In the genomic region with DNA sequence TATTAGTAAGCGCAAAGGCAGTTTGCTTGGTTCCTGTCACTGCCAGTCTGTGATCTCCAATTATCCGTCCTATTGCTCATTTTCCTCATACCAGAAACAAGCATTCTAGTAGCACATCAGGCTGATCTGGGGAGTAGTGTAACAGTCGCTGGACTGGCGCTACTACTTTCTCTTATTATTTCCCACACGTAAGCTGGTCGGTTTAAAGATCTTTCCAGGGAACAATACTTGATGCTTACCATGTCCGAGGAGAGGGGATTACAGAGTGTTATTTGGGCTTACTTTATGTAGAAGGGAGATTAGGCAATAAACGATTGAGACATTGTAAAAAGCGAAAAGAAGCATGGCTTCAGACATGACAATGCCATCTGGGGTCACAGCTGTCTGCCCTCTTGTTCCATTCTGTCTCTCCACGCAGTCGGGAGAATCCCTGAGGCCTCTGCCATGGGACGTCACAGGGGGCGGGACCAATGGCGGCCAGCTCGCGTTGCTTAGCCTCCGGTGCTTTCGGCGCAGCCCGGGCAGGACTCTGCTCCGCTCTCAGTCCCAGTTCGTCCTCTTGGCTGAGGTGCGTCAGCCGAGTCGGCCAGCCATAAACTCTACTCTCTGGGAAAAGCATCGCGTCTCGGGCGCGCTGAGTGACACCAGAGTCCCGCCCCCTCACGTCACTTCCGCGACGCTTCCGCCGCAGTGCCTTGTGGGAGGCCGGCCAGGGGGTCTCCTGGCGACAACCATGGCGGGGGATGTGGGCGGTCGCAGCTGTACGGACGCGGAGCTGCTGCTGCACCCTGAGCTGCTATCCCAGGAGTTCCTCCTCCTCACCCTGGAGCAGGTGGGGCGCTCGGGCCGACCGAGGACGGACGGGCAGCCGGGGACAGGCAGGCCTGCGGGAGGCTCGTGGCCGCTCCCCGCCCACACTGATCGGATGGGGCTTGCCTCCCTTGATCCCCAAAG, we compare ENCODE assay signal across 8 mouse cellular contexts. TPM values are rescaled to one million over a fixed set of nuclear protein-coding genes. Genes with fewer than 3 reads are reported as not detected.
DNase-seq lines count a peak whose midpoint lies in the region; ATAC-seq and TF ChIP-seq lines count a peak whose summit lies in the region.

A gene (minus strand): TSS at position 607 of the 954 bp plus-strand sequence.
A gene (plus strand): TSS at position 680 of the 954 bp plus-strand sequence.

- peaks cover 38% of the 10 kb centered on the region for H3K36me3 ChIP-seq in G1E (replicated peaks)
- no peaks in the 10 kb centered on the region; the same call in 1 of the 2 replicates for H3K36me3 ChIP-seq in forebrain, embryonic 16.5 days (ENCODE audit: control insufficient read depth, insufficient read depth)
- H3K36me3 ChIP-seq in lung, embryonic 15.5 days = peaks cover 21% of the 10 kb centered on the region

- TF ChIP-seq CTCF in G1E (IDR thresholded peaks at IDR 0.05; ENCODE audit: low read depth, low read length) = no peak

- H3K27ac ChIP-seq in forebrain, embryonic 16.5 days (ENCODE audit: low read length) = peak within 1 kb of the TSS; percentile 99
- H3K27ac ChIP-seq in lung, embryonic 15.5 days = peak within 1 kb of the TSS; percentile 100

- H3K4me1 ChIP-seq in G1E (ENCODE audit: insufficient read depth, low read depth, low read length) = peaks cover 24% of the 10 kb centered on the region
- H3K4me1 ChIP-seq in forebrain, embryonic 16.5 days (replicated peaks; ENCODE audit: control insufficient read depth, insufficient read depth, low read length) = peaks cover 9% of the 10 kb centered on the region
- peaks cover 10% of the 10 kb centered on the region for H3K4me1 ChIP-seq in lung, embryonic 15.5 days

- WGBS in forebrain, embryonic 16.5 days = 1% methylated on average over 57 of the region's 57 CpGs
- under 1% methylated on average over 55 of the region's 57 CpGs for WGBS in lung, embryonic 15.5 days

- peak within 1 kb of the TSS; percentile 96 for H3K4me3 ChIP-seq in G1E (ENCODE audit: low read depth, low read length)
- H3K4me3 ChIP-seq in forebrain, embryonic 16.5 days (replicated peaks; ENCODE audit: low read length) = peak within 1 kb of the TSS; percentile 92
- peak within 1 kb of the TSS; percentile 95 for H3K4me3 ChIP-seq in lung, embryonic 15.5 days

- peak within 1 kb of the TSS; percentile 89 for H3K9ac ChIP-seq in forebrain, embryonic 16.5 days (replicated peaks; ENCODE audit: low read depth, low read length)
- H3K9ac ChIP-seq in lung, embryonic 15.5 days = peak within 1 kb of the TSS; percentile 89

- H3K4me2 ChIP-seq in forebrain, embryonic 16.5 days (ENCODE audit: low read length) = peak within 1 kb of the TSS; percentile 89
- H3K4me2 ChIP-seq in lung, embryonic 15.5 days = peak within 1 kb of the TSS; percentile 77

- intact Hi-C loops in heart, postnatal 36 days (cut with DNase I) = loop anchor here (10.0 kb wide), 2 partner anchors 726 to 1016 kb away; a partner anchor contains a TSS

- peak; percentile 90 for ATAC-seq in G1E (ENCODE audit: extremely low read depth, insufficient number of reproducible peaks, low FRiP score, poor library complexity, severe bottlenecking)
- ATAC-seq in forebrain, embryonic 16.5 days = peak; percentile 97
- ATAC-seq in lung, embryonic 15.5 days (ENCODE audit: borderline replicate concordance, extremely low read depth, low FRiP score, low TSS enrichment) = peak; percentile 96

- H3K9me3 ChIP-seq in G1E (replicated peaks) = no peaks in the 10 kb centered on the region
- no peaks in the 10 kb centered on the region for H3K9me3 ChIP-seq in forebrain, embryonic 16.5 days (ENCODE audit: control insufficient read depth, low read length)
- no peaks in the 10 kb centered on the region for H3K9me3 ChIP-seq in lung, embryonic 15.5 days

- H3K27me3 ChIP-seq in G1E (ENCODE audit: insufficient read depth, low read length) = no peaks in the 10 kb centered on the region
- no peaks in the 10 kb centered on the region for H3K27me3 ChIP-seq in forebrain, embryonic 16.5 days (replicated peaks; ENCODE audit: control insufficient read depth, insufficient read depth, low read length)
- no peaks in the 10 kb centered on the region for H3K27me3 ChIP-seq in lung, embryonic 15.5 days

- peak; percentile 92 for DNase-seq in G1E (ENCODE audit: low spot score)
- DNase-seq in cerebellum, adult 18-20 months = peak; percentile 88 to 96
- DNase-seq in heart, postnatal 36 days = peak; percentile 94 to 97
- DNase-seq in layer of hippocampus, adult 8-10 months (ENCODE audit: low spot score in 2 of 2) = peak; percentile 88 to 91
- peak; percentile 79 for DNase-seq in ovary, adult 18-20 months (ENCODE audit: low spot score)
- peak; percentile 94 for DNase-seq in thymus, postnatal 0 days (ENCODE audit: low spot score)

RNA-seq across cellular contexts. Expression of the first gene that starts in this region (rescaled TPM):
- 44.5 and 51.2 TPM in 2 replicates for total RNA-seq in G1E (2014; fragmentation: Nextera tagmentation)
- total RNA-seq in G1E (2017) = 18.1 and 19.7 TPM in 2 replicates
- polyA plus RNA-seq in G1E (2012) = 13.0 and 13.2 TPM in 2 replicates
- 18.1 and 19.5 TPM in 2 replicates for polyA plus RNA-seq in forebrain, embryonic 16.5 days (2015; fragmentation: Nextera tagmentation; extraction: Ambion mirVana)
- 10 to 100 TPM; 14.9 to 15.3 TPM for total RNA-seq in heart, postnatal 36 days (2021)
- 10 to 100 TPM; 40.2 to 44.5 (median 41.7) TPM for total RNA-seq in layer of hippocampus, adult 8-10 months (2022)
- polyA plus RNA-seq in lung, embryonic 15.5 days (2015; fragmentation: Nextera tagmentation; extraction: Ambion mirVana) = 8.3 and 10.3 TPM in 2 replicates
- 5.3 and 5.6 TPM in 2 replicates for polyA plus RNA-seq in thymus, postnatal 0 days (2015; fragmentation: Nextera tagmentation; extraction: Ambion mirVana)

RNA-seq across cellular contexts. Expression of the second gene that starts in this region (rescaled TPM):
- total RNA-seq in G1E (2014; fragmentation: Nextera tagmentation) = 31.8 and 34.1 TPM in 2 replicates
- total RNA-seq in G1E (2017) = 40.1 and 45.8 TPM in 2 replicates
- polyA plus RNA-seq in G1E (2012) = 2.9 and 3.2 TPM in 2 replicates
- polyA plus RNA-seq in forebrain, embryonic 16.5 days (2015; fragmentation: Nextera tagmentation; extraction: Ambion mirVana) = 56.7 and 61.8 TPM in 2 replicates
- 10 to 100 TPM; 17.6 to 19.9 TPM for total RNA-seq in heart, postnatal 36 days (2021)
- 10 to 100 TPM; 23.2 to 25.6 (median 24.2) TPM for total RNA-seq in layer of hippocampus, adult 8-10 months (2022)
- polyA plus RNA-seq in lung, embryonic 15.5 days (2015; fragmentation: Nextera tagmentation; extraction: Ambion mirVana) = 32.4 and 33.3 TPM in 2 replicates
- polyA plus RNA-seq in thymus, postnatal 0 days (2015; fragmentation: Nextera tagmentation; extraction: Ambion mirVana) = 19.7 and 21.1 TPM in 2 replicates

Comparison
In these comparisons a context has a peak if more than half of its experiments do, and no peak if none do; other contexts are left out.
1. Peak in every context shown above with its lines: DNase-seq, ATAC-seq, H3K4me3 ChIP-seq and H3K27ac ChIP-seq.